Mouse (Mus musculus): ENCODE data around the gene Hpca. TPM values are rescaled to one million over a fixed set of nuclear protein-coding genes. Genes with fewer than 3 reads are reported as not detected.

Hpca gene
- polyA plus RNA-seq, 1 experiment from 2014 or later: 0.99 TPM

DNA sequence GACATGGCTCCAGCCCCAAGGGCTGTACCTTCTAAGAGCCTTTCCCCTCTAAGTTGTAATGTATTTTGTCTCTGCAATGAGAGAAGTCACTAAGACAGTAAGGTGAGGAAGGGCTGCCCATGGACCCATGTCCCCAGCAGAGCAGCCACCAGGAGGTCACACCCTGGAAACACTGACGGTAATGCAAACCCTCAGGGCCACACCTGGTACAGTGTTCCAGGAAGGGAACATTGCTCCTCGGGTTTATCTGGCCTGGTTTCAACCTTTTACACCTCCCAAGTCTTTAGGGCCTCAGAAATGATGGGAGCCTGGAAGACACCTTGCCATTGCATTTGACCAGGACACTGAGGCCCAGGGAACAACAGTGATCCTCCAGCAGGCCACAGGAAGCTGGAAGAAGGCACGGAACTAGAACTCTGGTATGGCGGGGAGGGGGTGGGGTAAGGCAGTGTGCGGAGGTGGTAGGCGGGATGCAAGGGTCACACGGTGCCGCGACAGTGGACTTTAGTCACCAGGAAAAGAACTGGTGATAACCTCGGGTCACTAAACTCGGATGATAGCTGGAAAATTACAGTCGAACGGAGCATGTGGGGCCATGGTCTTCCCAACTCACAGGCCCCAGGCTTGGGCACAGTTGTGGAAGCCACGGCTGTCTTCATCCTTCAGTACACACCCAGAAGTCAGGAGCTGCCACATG lies 19.6 kb downstream of the Hpca start:
- no peak overlapping the region for H3K9ac ChIP-seq (ENCODE audit: low read length)
- H3K27me3 ChIP-seq (ENCODE audit: control insufficient read depth, insufficient read depth, low read length): no peaks in the 10 kb centered on the region
- 0 out of 2 replicates have a peak overlapping the region, but pooled peaks have one; percentile 8 for H3K27ac ChIP-seq (replicated peaks)
- ATAC-seq (ENCODE audit: low FRiP score, low TSS enrichment): peak; percentile 70
- H3K36me3 ChIP-seq (ENCODE audit: control insufficient read depth, insufficient read depth, low read length): no peaks in the 10 kb centered on the region
- no peaks in the 10 kb centered on the region for H3K9me3 ChIP-seq (ENCODE audit: control insufficient read depth, low read length)
- 0 out of 2 replicates have a peak, but pooled peaks cover 3% of the 10 kb centered on the region for H3K4me1 ChIP-seq (replicated peaks; ENCODE audit: control insufficient read depth, insufficient read depth)
- DNase-seq (ENCODE audit: low spot score): peak; percentile 55
- H3K4me3 ChIP-seq (ENCODE audit: low read depth, low read length): no peak overlapping the region
- 67% methylated on average over 14 of the region's 14 CpGs for WGBS
- no peak for TF ChIP-seq CTCF (IDR thresholded peaks at IDR 0.05; ENCODE audit: low read depth)
- TF ChIP-seq EP300 (optimal IDR thresholded peaks at IDR 0.05): no peak
- no peak overlapping the region for H3K4me2 ChIP-seq (replicated peaks; ENCODE audit: low read depth)

DNA sequence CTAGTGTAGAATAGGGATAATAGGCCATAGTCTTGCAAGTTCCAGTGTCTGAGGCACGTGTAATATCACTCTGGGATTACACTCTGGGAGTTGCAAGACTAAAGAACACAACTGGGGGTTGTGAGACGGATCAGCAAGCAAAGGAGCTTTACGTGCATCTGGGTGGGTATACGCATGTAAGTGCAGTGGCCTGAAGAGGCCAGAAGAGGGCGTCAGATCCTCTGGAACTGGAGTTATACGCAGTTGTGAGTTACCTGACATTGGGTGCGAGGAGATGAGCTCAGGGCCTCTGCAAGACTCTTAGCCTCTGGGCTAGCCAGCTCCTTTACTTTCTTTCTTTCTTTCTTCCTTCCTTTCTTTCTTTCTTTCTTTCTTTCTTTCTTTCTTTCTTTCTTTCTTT lies 24.8 kb downstream of the Hpca start:
- no peak for ATAC-seq (ENCODE audit: low FRiP score, low TSS enrichment)
- H3K36me3 ChIP-seq (ENCODE audit: control insufficient read depth, insufficient read depth, low read length): no peaks in the 10 kb centered on the region
- H3K27me3 ChIP-seq (ENCODE audit: control insufficient read depth, insufficient read depth, low read length): no peaks in the 10 kb centered on the region
- H3K4me3 ChIP-seq (ENCODE audit: low read depth, low read length): no peak overlapping the region
- H3K4me2 ChIP-seq (replicated peaks; ENCODE audit: low read depth): no peak overlapping the region
- no peaks in the 10 kb centered on the region for H3K9me3 ChIP-seq (ENCODE audit: control insufficient read depth, low read length)
- no peaks in the 10 kb centered on the region for H3K4me1 ChIP-seq (replicated peaks; ENCODE audit: control insufficient read depth, insufficient read depth)
- H3K9ac ChIP-seq (ENCODE audit: low read length): no peak overlapping the region
- TF ChIP-seq EP300 (optimal IDR thresholded peaks at IDR 0.05): no peak
- 0 out of 2 replicates have a peak, but pooled peaks have one; percentile 16 for TF ChIP-seq CTCF (IDR thresholded peaks at IDR 0.05; ENCODE audit: low read depth)
- DNase-seq (ENCODE audit: low spot score): no peak
- no peak overlapping the region for H3K27ac ChIP-seq (replicated peaks)
- WGBS: 81% methylated on average over 7 of the region's 7 CpGs

DNA sequence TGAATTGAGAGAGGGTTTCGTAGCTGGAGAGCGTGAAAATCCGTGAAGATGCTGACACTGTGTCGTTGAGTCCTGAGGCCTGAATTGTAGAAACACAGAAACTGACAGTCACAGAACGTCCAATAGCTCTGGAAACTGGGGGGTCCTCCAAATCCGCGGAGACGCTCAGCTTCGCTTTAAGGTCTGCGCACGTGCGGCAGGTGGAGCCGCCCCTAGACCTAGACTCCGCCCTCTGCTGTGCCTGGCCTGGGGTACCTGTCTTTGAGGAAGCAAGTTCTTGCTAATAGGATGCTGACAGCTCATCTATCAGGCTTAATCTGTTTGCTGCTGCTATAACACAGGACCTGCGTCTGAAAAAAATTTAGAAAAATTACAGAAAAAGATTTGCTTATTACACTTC lies 26.6 kb downstream of the Hpca start:
- Histone ChIP-seq H3K4me3 (ENCODE audit: low read depth, low read length) (no peak overlapping the region), H3K27me3 (ENCODE audit: control insufficient read depth, insufficient read depth, low read length) (no peaks in the 10 kb centered on the region), H3K27ac (replicated peaks) (no peak overlapping the region), H3K4me2 (replicated peaks; ENCODE audit: low read depth) (no peak overlapping the region), H3K9ac (ENCODE audit: low read length) (no peak overlapping the region), H3K9me3 (ENCODE audit: control insufficient read depth, low read length) (no peaks in the 10 kb centered on the region), H3K4me1 (replicated peaks; ENCODE audit: control insufficient read depth, insufficient read depth) (no peaks in the 10 kb centered on the region), H3K36me3 (ENCODE audit: control insufficient read depth, insufficient read depth, low read length) (no peaks in the 10 kb centered on the region)
- DNase-seq (ENCODE audit: low spot score) (no peak), ATAC-seq (ENCODE audit: low FRiP score, low TSS enrichment) (no peak)
- no peak for TF ChIP-seq EP300 (optimal IDR thresholded peaks at IDR 0.05)
- WGBS: 25% methylated on average over 15 of the region's 15 CpGs

DNA sequence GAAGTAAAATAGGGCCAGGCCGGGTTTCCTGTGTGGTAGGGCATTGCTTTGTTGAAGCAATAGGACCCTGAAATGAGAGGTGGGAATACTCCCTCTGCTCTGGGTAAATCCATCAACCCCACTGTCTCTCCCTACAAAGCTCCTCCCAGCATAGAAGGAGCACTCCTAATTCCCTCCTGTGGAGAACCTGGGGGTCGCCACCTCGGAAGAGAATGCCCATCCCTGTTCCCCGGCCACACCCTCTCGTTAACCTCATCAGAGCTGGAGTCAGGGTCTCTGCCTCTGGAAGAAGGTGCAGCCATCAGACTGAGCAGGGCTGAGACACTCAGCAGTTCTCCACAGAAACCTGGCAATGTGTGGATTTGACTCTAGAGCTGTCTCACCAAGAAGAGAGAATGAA lies 34.0 kb downstream of the Hpca start:
- DNase-seq (ENCODE audit: low spot score) (no peak), ATAC-seq (ENCODE audit: low FRiP score, low TSS enrichment) (no peak)
- H3K4me1 ChIP-seq (replicated peaks; ENCODE audit: control insufficient read depth, insufficient read depth): no peaks in the 10 kb centered on the region
- H3K27ac ChIP-seq (replicated peaks): no peak overlapping the region
- WGBS: 70% methylated on average over 5 of the region's 5 CpGs
- no peak overlapping the region for H3K4me2 ChIP-seq (replicated peaks; ENCODE audit: low read depth)
- no peak overlapping the region for H3K9ac ChIP-seq (ENCODE audit: low read length)
- no peaks in the 10 kb centered on the region for H3K27me3 ChIP-seq (ENCODE audit: control insufficient read depth, insufficient read depth, low read length)
- H3K9me3 ChIP-seq (ENCODE audit: control insufficient read depth, low read length): no peaks in the 10 kb centered on the region
- no peak for TF ChIP-seq CTCF (IDR thresholded peaks at IDR 0.05; ENCODE audit: low read depth)
- TF ChIP-seq EP300 (optimal IDR thresholded peaks at IDR 0.05): no peak
- peaks cover 5% of the 10 kb centered on the region; the same call in 1 of the 2 replicates for H3K36me3 ChIP-seq (ENCODE audit: control insufficient read depth, insufficient read depth, low read length)
- H3K4me3 ChIP-seq (ENCODE audit: low read depth, low read length): no peak overlapping the region

DNA sequence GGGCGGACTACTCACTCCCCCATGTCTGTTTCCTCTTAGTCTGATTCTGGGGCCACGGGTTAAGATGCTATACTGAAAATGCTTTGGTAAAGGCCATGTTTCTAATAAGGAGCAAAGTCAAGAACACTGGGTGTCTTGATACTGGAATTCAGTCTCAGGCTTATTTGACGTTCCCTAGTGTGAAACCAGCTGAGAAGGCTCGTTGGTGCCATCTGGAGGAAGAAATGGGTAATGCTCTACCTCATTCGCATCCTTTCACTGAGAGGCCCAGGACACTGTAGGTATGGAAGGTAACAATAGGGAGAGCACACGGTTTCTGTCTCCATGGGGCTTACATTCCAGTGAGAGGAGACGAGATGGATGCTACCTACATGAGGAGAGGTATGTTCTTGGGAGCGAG lies 35.8 kb downstream of the Hpca start:
- Histone ChIP-seq H3K36me3 (ENCODE audit: control insufficient read depth, insufficient read depth, low read length) (peaks cover 5% of the 10 kb centered on the region; the same call in 1 of the 2 replicates), H3K27me3 (ENCODE audit: control insufficient read depth, insufficient read depth, low read length) (no peaks in the 10 kb centered on the region), H3K4me3 (ENCODE audit: low read depth, low read length) (no peak overlapping the region), H3K4me1 (replicated peaks; ENCODE audit: control insufficient read depth, insufficient read depth) (no peaks in the 10 kb centered on the region), H3K4me2 (replicated peaks; ENCODE audit: low read depth) (no peak overlapping the region), H3K27ac (replicated peaks) (no peak overlapping the region), H3K9me3 (ENCODE audit: control insufficient read depth, low read length) (no peaks in the 10 kb centered on the region), H3K9ac (ENCODE audit: low read length) (no peak overlapping the region)
- ATAC-seq (ENCODE audit: low FRiP score, low TSS enrichment): 0 out of 2 replicates have a peak, but pooled peaks have one; percentile 22
- 31% methylated on average over 8 of the region's 8 CpGs for WGBS
- DNase-seq (ENCODE audit: low spot score): peak; percentile 73
- TF ChIP-seq CTCF (IDR thresholded peaks at IDR 0.05; ENCODE audit: low read depth) (peak; percentile 95), EP300 (optimal IDR thresholded peaks at IDR 0.05) (no peak)

DNA sequence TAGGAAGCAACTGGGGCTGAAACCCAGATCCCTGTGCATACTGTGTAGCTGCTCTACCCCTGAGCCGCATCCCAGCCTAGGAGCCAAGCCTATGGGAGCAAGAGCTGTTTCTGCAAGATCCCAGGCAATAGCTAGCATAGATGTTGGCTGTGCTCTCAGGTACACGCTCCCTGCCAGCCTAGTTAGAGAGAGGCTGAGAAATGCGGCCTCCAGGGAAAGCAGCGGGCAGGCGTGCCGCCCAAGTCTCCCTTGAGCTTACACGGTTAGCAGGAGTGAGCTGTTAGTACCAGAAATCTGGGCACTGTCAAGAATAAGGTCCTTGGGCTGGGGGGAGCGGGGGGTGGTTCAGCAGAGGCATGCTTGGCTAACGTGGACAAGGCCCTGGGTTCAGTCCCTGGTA lies 36.9 kb downstream of the Hpca start:
- H3K9me3 ChIP-seq (ENCODE audit: control insufficient read depth, low read length): no peaks in the 10 kb centered on the region
- ATAC-seq (ENCODE audit: low FRiP score, low TSS enrichment) (no peak), DNase-seq (ENCODE audit: low spot score) (no peak)
- no peaks in the 10 kb centered on the region for H3K27me3 ChIP-seq (ENCODE audit: control insufficient read depth, insufficient read depth, low read length)
- no peaks in the 10 kb centered on the region for H3K4me1 ChIP-seq (replicated peaks; ENCODE audit: control insufficient read depth, insufficient read depth)
- H3K4me2 ChIP-seq (replicated peaks; ENCODE audit: low read depth): no peak overlapping the region
- H3K9ac ChIP-seq (ENCODE audit: low read length): no peak overlapping the region
- 92% methylated on average over 9 of the region's 9 CpGs for WGBS
- no peak overlapping the region for H3K27ac ChIP-seq (replicated peaks)
- peaks cover 10% of the 10 kb centered on the region for H3K36me3 ChIP-seq (ENCODE audit: control insufficient read depth, insufficient read depth, low read length)
- TF ChIP-seq CTCF (IDR thresholded peaks at IDR 0.05; ENCODE audit: low read depth): no peak
- no peak for TF ChIP-seq EP300 (optimal IDR thresholded peaks at IDR 0.05)
- no peak overlapping the region for H3K4me3 ChIP-seq (ENCODE audit: low read depth, low read length)

Data from stomach, postnatal 0 days (tissue).